Mouse (Mus musculus) ES-Bruce4 (cell line): ENCODE measurements around the gene Cacna1e.

Experiments
- CTCF ChIP-seq: IDR thresholded peaks from one replicate; pipeline ENCODE4 v1.8.1; 2011; ENCODE audit warnings: low read depth, low read length
- POLR2A ChIP-seq: IDR thresholded peaks from one replicate; pipeline ENCODE4 v1.8.1; 2011; ENCODE audit warnings: low read length; ENCODE audit not compliant: insufficient read depth

- no peak for TF ChIP-seq POLR2A
- TF ChIP-seq CTCF = no peak
Observed at GRCm38 (mm10) chr1:154883596-154884191, 607 bp downstream of the Cacna1e start.
